Mouse (Mus musculus) right cerebral cortex, adult 18-20 months (tissue): Measurements from ENCODE around the gene Uap1.
"Not testable (repeated sequence)": the region's sequence is repeated elsewhere in the genome, so short reads cannot be mapped to it uniquely, and the experiment has no call there.

Experiments used
- DNase-seq: peaks from one replicate; pipeline ENCODE4 v3.0.0; 2022; ENCODE audit warnings: mixed read lengths

Uap1 gene

GRCm38 (mm10) chr1:170110516-170111332 lies 64.0 kb downstream of the Uap1 start, which contains the start of gene Ddr2:
Gene Ddr2, minus strand, starts transcription at chr1:170110762.
- DNase-seq: no peak

- DNase-seq: no peak
Observed at GRCm38 (mm10) chr1:170109776-170110515, 64.8 kb downstream of the Uap1 start.

- not testable (repeated sequence) for DNase-seq
Observed at GRCm38 (mm10) chr1:170102814-170103213, 71.9 kb downstream of the Uap1 start.
